Mouse (Mus musculus) frontal cortex, postnatal 14 days (tissue): ENCODE measurements around the gene Zbtb25.

ENCODE experiments used
- DNase-seq, 2 experiments: peaks; one replicate each; pipeline ENCODE4 v3.0.0; 2022; ENCODE audit warnings: low spot score in 2 of 2

The Zbtb25 gene

DNA sequence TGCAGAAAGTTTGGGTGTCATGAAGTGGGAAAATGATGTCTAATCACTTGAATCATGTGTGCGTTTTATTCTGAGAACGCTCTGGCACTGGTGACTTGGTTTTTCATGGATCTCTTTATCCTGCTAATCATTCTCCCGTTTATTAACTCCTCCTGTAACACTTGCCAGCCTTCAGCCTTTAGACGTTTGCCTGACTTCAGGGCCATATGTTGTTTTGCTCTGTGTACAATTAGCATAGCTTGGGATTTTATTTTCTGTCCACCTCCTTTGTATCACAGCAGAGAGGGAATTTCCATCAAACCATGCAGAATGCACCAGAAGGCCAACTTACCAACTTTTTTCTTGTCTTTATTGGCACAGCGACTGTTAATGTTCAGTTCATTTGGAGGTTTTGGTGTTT, 71.6 kb downstream of the Zbtb25 start:
- DNase-seq = no peak
